Mouse (Mus musculus) R1 (cell line): Measurements from ENCODE around the gene Prss8.

ENCODE experiments used
- DNase-seq: peaks from one replicate; pipeline ENCODE4 v3.0.0-alpha.2; 2018; ENCODE audit warnings: low read depth, low spot score

Gene Prss8

GRCm38 (mm10) chr7:127895891-127896290 lies 34.0 kb downstream of the Prss8 start:
- peak; percentile 21 for DNase-seq

- DNase-seq: peak; percentile 98
These were observed 34.5 kb downstream of the Prss8 start, which contains the start of the genes Gm21974 and Vkorc1 for GRCm38 (mm10) chr7:127895442-127895841. TSS of gene Gm21974 (minus strand) at chr7:127895454. TSS of gene Vkorc1 (minus strand) at chr7:127895617.

- no peak for DNase-seq
These were observed 35.4 kb downstream of the Prss8 start for GRCm38 (mm10) chr7:127894480-127894879.

GRCm38 (mm10) chr7:127890798-127891197 lies 39.1 kb downstream of the Prss8 start, which contains the start of gene Prss53:
TSS of gene Prss53 (minus strand) at chr7:127890970.
- DNase-seq: no peak

GRCm38 (mm10) chr7:127888821-127889220 lies 41.1 kb downstream of the Prss8 start:
- no peak for DNase-seq

- DNase-seq: peak; percentile 54
These were observed 42.1 kb downstream of the Prss8 start for GRCm38 (mm10) chr7:127887781-127888180.

- DNase-seq: no peak
These were observed 42.7 kb downstream of the Prss8 start for GRCm38 (mm10) chr7:127887191-127887590.

GRCm38 (mm10) chr7:127886551-127886950 lies 43.4 kb downstream of the Prss8 start:
- no peak for DNase-seq

GRCm38 (mm10) chr7:127885951-127886350 lies 44.0 kb downstream of the Prss8 start:
- peak; percentile 79 for DNase-seq

- no peak for DNase-seq
These were observed 49.5 kb downstream of the Prss8 start for GRCm38 (mm10) chr7:127880431-127880830.

GRCm38 (mm10) chr7:127879301-127879700 lies 50.6 kb downstream of the Prss8 start:
- DNase-seq: no peak

GRCm38 (mm10) chr7:127876467-127877348 lies 53.2 kb downstream of the Prss8 start, which contains the start of gene Zfp668:
TSS of gene Zfp668 (minus strand) at chr7:127876828.
- peak; percentile 99 for DNase-seq

- DNase-seq: peak; percentile 91
These were observed 53.9 kb downstream of the Prss8 start, which contains the start of gene Zfp646 for GRCm38 (mm10) chr7:127876041-127876466. TSS of gene Zfp646 (plus strand) at chr7:127876221.
